Mouse (Mus musculus) liver, postnatal 0 days (tissue): ENCODE measurements around the gene Gm5431. TPM values are rescaled to one million over a fixed set of nuclear protein-coding genes. Genes with fewer than 3 reads are reported as not detected.

Experiments used
- ATAC-seq: fragments of 200-750 bp; cut with Nextera tagmentation; 2 replicates; pipeline ENCODE4 v1.8.0; 2017; ENCODE audit warnings: mild to moderate bottlenecking, moderate library complexity
- DNase-seq: peaks from one replicate; pipeline ENCODE4 v3.0.0-alpha.2; 2016
- H3K27ac ChIP-seq: fragments of 300-500 bp; sonication (generic); 2 replicates; pipeline ENCODE4 v1.5.1; 2014; ENCODE audit warnings: antibody characterized with exemption, moderate library complexity, mild to moderate bottlenecking, low read depth
- H3K27me3 ChIP-seq: fragments of 300-500 bp; sonication (generic); 2 replicates; pipeline ENCODE4 v1.6.1; 2014; ENCODE audit warnings: low read length, control low read depth, mixed read lengths; ENCODE audit not compliant: insufficient read depth
- H3K36me3 ChIP-seq: fragments of 300-500 bp; sonication (generic); replicated peaks from 2 replicates; pipeline ENCODE4 v1.6.1; 2014; ENCODE audit warnings: mild to moderate bottlenecking, control low read depth, low read length, moderate library complexity, mixed read lengths; ENCODE audit not compliant: insufficient read depth
- H3K4me1 ChIP-seq: fragments of 300-500 bp; sonication (generic); 2 replicates; pipeline ENCODE4 v1.6.1; 2014; ENCODE audit warnings: antibody characterized with exemption, mild to moderate bottlenecking, control low read depth; ENCODE audit not compliant: insufficient read depth
- H3K4me2 ChIP-seq: fragments of 300-500 bp; sonication (generic); 2 replicates; pipeline ENCODE4 v1.6.1; 2014; ENCODE audit warnings: low read depth, mild to moderate bottlenecking, low read length, moderate library complexity, mixed read lengths
- H3K4me3 ChIP-seq: fragments of 300-500 bp; sonication (generic); 2 replicates; pipeline ENCODE4 v1.5.1; 2014; ENCODE audit warnings: low read depth, low read length
- H3K9ac ChIP-seq: fragments of 300-500 bp; sonication (generic); replicated peaks from 2 replicates; pipeline ENCODE4 v1.6.1; 2014; ENCODE audit warnings: mild to moderate bottlenecking, moderate library complexity
- H3K9me3 ChIP-seq: fragments of 300-500 bp; sonication (generic); 2 replicates; pipeline ENCODE4 v1.6.1; 2016; ENCODE audit warnings: mild to moderate bottlenecking, control low read depth, low read length, mixed read lengths
- CTCF ChIP-seq: sonication (generic); IDR thresholded peaks from 2 replicates; pipeline ENCODE4 v1.5.1; 2016; ENCODE audit warnings: antibody characterized with exemption, low read depth
- EP300 ChIP-seq: IDR thresholded peaks from 2 replicates; pipeline ENCODE4 v1.6.1; 2016; ENCODE audit warnings: antibody characterized with exemption, low read depth, mild to moderate bottlenecking
- WGBS: fragments of 180-500 bp; shearing (Covaris S2); extraction: QIAGEN DNeasy Blood & Tissue Kit; methylation state at CpG from one replicate; pipeline ENCODE4 v1.1.7; 2014; ENCODE audit not compliant: insufficient replicate concordance; 5-methylcytosine and 5-hydroxymethylcytosine counted together
- polyA plus RNA-seq: library from polyadenylated mRNA; unstranded; fragments of >200 nt; fragmentation: Nextera tagmentation; extraction: Ambion mirVana; gene quantifications from 2 replicates; pipeline ENCODE4 v1.2.1, GENCODE M21; 2015

Gene Gm5431
- polyA plus RNA-seq, 1 experiment from 2014 or later = 0.86 TPM

- ATAC-seq = no peak
- H3K9me3 ChIP-seq = no peaks in the 10 kb centered on the region
- H3K27ac ChIP-seq = no peak overlapping the region
- peaks cover 16% of the 10 kb centered on the region for H3K4me1 ChIP-seq
- no peak for DNase-seq
- no peak overlapping the region for H3K4me2 ChIP-seq
- H3K4me3 ChIP-seq = no peak overlapping the region
- no peaks in the 10 kb centered on the region for H3K36me3 ChIP-seq
- H3K27me3 ChIP-seq = 0 out of 2 replicates have a peak, but pooled peaks cover 10% of the 10 kb centered on the region
- H3K9ac ChIP-seq = no peak overlapping the region
- WGBS = 78% methylated on average over 5 of the region's 5 CpGs
- TF ChIP-seq EP300 (no peak), CTCF (no peak)
Measured at GRCm38 (mm10) chr11:48841213-48841612, 60.8 kb downstream of the Gm5431 start.

GRCm38 (mm10) chr11:48840805-48841204 lies 61.2 kb downstream of the Gm5431 start:
- H3K27me3 ChIP-seq = 0 out of 2 replicates have a peak, but pooled peaks cover 11% of the 10 kb centered on the region
- H3K9me3 ChIP-seq = no peaks in the 10 kb centered on the region
- no peak overlapping the region for H3K27ac ChIP-seq
- H3K9ac ChIP-seq = no peak overlapping the region
- TF ChIP-seq CTCF = no peak
- TF ChIP-seq EP300 = no peak
- no peak overlapping the region for H3K4me2 ChIP-seq
- DNase-seq = no peak
- H3K36me3 ChIP-seq = no peaks in the 10 kb centered on the region
- H3K4me1 ChIP-seq = peaks cover 16% of the 10 kb centered on the region
- ATAC-seq = no peak
- no peak overlapping the region for H3K4me3 ChIP-seq

- 79% methylated on average over 10 of the region's 10 CpGs for WGBS
- H3K9ac ChIP-seq = no peak overlapping the region
- peaks cover 16% of the 10 kb centered on the region for H3K4me1 ChIP-seq
- TF ChIP-seq EP300 (no peak), CTCF (no peak)
- DNase-seq (no peak), ATAC-seq (no peak)
- no peak overlapping the region for H3K4me3 ChIP-seq
- 0 out of 2 replicates have a peak, but pooled peaks cover 11% of the 10 kb centered on the region for H3K27me3 ChIP-seq
- H3K36me3 ChIP-seq = no peaks in the 10 kb centered on the region
- H3K4me2 ChIP-seq = no peak overlapping the region
- no peaks in the 10 kb centered on the region for H3K9me3 ChIP-seq
- H3K27ac ChIP-seq = no peak overlapping the region
Measured at GRCm38 (mm10) chr11:48838879-48839680, 62.9 kb downstream of the Gm5431 start.

GRCm38 (mm10) chr11:48838181-48838797 lies 63.7 kb downstream of the Gm5431 start:
- Histone ChIP-seq H3K9ac (peak overlapping the region; percentile 74), H3K4me2 (peak overlapping the region; percentile 100), H3K4me1 (peaks cover 16% of the 10 kb centered on the region), H3K36me3 (no peaks in the 10 kb centered on the region), H3K9me3 (no peaks in the 10 kb centered on the region), H3K4me3 (peak overlapping the region; percentile 69), H3K27ac (0 out of 2 replicates have a peak overlapping the region, but pooled peaks have one; percentile 62), H3K27me3 (0 out of 2 replicates have a peak, but pooled peaks cover 11% of the 10 kb centered on the region)
- WGBS = 2% methylated on average over 16 of the region's 16 CpGs
- TF ChIP-seq CTCF = no peak
- no peak for TF ChIP-seq EP300
- DNase-seq (no peak), ATAC-seq (0 out of 2 replicates have a peak, but pooled peaks have one; percentile 5)

Other genes with a start within 250 kb of the Gm5431 start
- gene Rack1, start 101.9 kb downstream of the Gm5431 start, polyA plus RNA-seq = 397 and 398 TPM in 2 replicates
- 2.2 and 2.3 TPM in 2 replicates for gene Trim41, start 84.9 kb downstream of the Gm5431 start, polyA plus RNA-seq
- 0.48 and 0.52 TPM in 2 replicates for gene Trim7, start 76.1 kb downstream of the Gm5431 start, polyA plus RNA-seq
- 4.9 and 5.0 TPM in 2 replicates for gene Gm12184, start 75.6 kb downstream of the Gm5431 start, polyA plus RNA-seq
- gene Irgm1, start 30.5 kb downstream of the Gm5431 start, polyA plus RNA-seq = 42.7 and 44.1 TPM in 2 replicates
- gene Psme2b, start 44.0 kb upstream of the Gm5431 start, polyA plus RNA-seq = 4.2 and 4.5 TPM in 2 replicates
- gene Olfr56, start 76.7 kb upstream of the Gm5431 start, polyA plus RNA-seq = 0.16 and 0.17 TPM in 2 replicates
- 0.67 and 1.2 TPM in 2 replicates for gene 9930111J21Rik1, start 77.2 kb upstream of the Gm5431 start, polyA plus RNA-seq
- gene Gm12185, start 90.0 kb upstream of the Gm5431 start, polyA plus RNA-seq = 0.05 TPM in 1 of 2 replicates, not detected in the other
- gene Tgtp1, start 92.0 kb upstream of the Gm5431 start, polyA plus RNA-seq = 36.5 and 38.9 TPM in 2 replicates
- 1.2 and 1.4 TPM in 2 replicates for gene 9930111J21Rik2, start 149.0 kb upstream of the Gm5431 start, polyA plus RNA-seq
- gene Tgtp2, start 162.0 kb upstream of the Gm5431 start, polyA plus RNA-seq = 5.1 and 7.1 TPM in 2 replicates
- 29.7 and 29.8 TPM in 2 replicates for gene Ifi47, start 174.4 kb upstream of the Gm5431 start, polyA plus RNA-seq
- gene Olfr1396, start 212.7 kb upstream of the Gm5431 start, polyA plus RNA-seq = not detected in 2 replicates
- gene Olfr1395, start 240.1 kb upstream of the Gm5431 start, polyA plus RNA-seq = not detected in 2 replicates